Comparison of ENCODE assay signal across 7 mouse cellular contexts in genomic region chr15:62098791-62099660, GRCm38 (mm10).
DNase-seq lines count a peak whose midpoint lies in the region; ATAC-seq lines count a peak whose summit lies in the region.

No protein-coding gene starts in this region.

- no peaks in the 10 kb centered on the region for H3K9me3 ChIP-seq in lung, embryonic 15.5 days
- H3K9me3 ChIP-seq in hindbrain, embryonic 16.5 days (ENCODE audit: control insufficient read depth, low read length): no peaks in the 10 kb centered on the region
- no peaks in the 10 kb centered on the region for H3K9me3 ChIP-seq in forebrain, embryonic 14.5 days (replicated peaks; ENCODE audit: control insufficient read depth, low read length)

- no peaks in the 10 kb centered on the region for H3K27me3 ChIP-seq in lung, embryonic 15.5 days
- no peaks in the 10 kb centered on the region; the same call in 1 of the 2 replicates for H3K27me3 ChIP-seq in hindbrain, embryonic 16.5 days (replicated peaks; ENCODE audit: control insufficient read depth, insufficient read depth, low read length)
- H3K27me3 ChIP-seq in forebrain, embryonic 14.5 days (replicated peaks; ENCODE audit: control insufficient read depth, insufficient read depth, low read length): no peaks in the 10 kb centered on the region

- peak; percentile 63; the same call in 1 of the 2 replicates for ATAC-seq in lung, embryonic 15.5 days (ENCODE audit: borderline replicate concordance, extremely low read depth, low FRiP score, low TSS enrichment)
- ATAC-seq in hindbrain, embryonic 16.5 days: no peak
- ATAC-seq in granulocyte monocyte progenitor cell, adult 5-6 weeks (replicated peaks; ENCODE audit: poor library complexity, severe bottlenecking): no peak
- ATAC-seq in forebrain, embryonic 14.5 days: no peak

- no peak overlapping the region for H3K4me2 ChIP-seq in lung, embryonic 15.5 days
- no peak overlapping the region for H3K4me2 ChIP-seq in hindbrain, embryonic 16.5 days (ENCODE audit: low read length)
- H3K4me2 ChIP-seq in forebrain, embryonic 14.5 days (ENCODE audit: low read length): no peak overlapping the region

- 26% methylated on average over 16 of the region's 16 CpGs for WGBS in lung, embryonic 15.5 days
- 57% methylated on average over 16 of the region's 16 CpGs for WGBS in hindbrain, embryonic 16.5 days
- 53% methylated on average over 16 of the region's 16 CpGs for WGBS in forebrain, embryonic 14.5 days

- H3K36me3 ChIP-seq in lung, embryonic 15.5 days: no peaks in the 10 kb centered on the region
- H3K36me3 ChIP-seq in hindbrain, embryonic 16.5 days (ENCODE audit: control insufficient read depth, insufficient read depth, low read length): no peaks in the 10 kb centered on the region
- H3K36me3 ChIP-seq in forebrain, embryonic 14.5 days (ENCODE audit: control insufficient read depth, insufficient read depth, low read length): no peaks in the 10 kb centered on the region

- peak overlapping the region; percentile 69 for H3K27ac ChIP-seq in lung, embryonic 15.5 days
- no peak overlapping the region for H3K27ac ChIP-seq in hindbrain, embryonic 16.5 days (ENCODE audit: low read depth, low read length)
- no peak overlapping the region for H3K27ac ChIP-seq in forebrain, embryonic 14.5 days (ENCODE audit: low read depth, low read length)

- no peak overlapping the region for H3K4me3 ChIP-seq in lung, embryonic 15.5 days
- no peak overlapping the region for H3K4me3 ChIP-seq in hindbrain, embryonic 16.5 days (ENCODE audit: low read length)
- H3K4me3 ChIP-seq in forebrain, embryonic 14.5 days (ENCODE audit: low read depth, low read length): no peak overlapping the region

- peaks cover 17% of the 10 kb centered on the region for H3K4me1 ChIP-seq in lung, embryonic 15.5 days
- H3K4me1 ChIP-seq in hindbrain, embryonic 16.5 days (ENCODE audit: control insufficient read depth, insufficient read depth, low read depth, low read length): no peaks in the 10 kb centered on the region
- no peaks in the 10 kb centered on the region for H3K4me1 ChIP-seq in forebrain, embryonic 14.5 days (ENCODE audit: control insufficient read depth, insufficient read depth, low read length)

- no peak overlapping the region for H3K9ac ChIP-seq in lung, embryonic 15.5 days
- H3K9ac ChIP-seq in hindbrain, embryonic 16.5 days (ENCODE audit: low read depth, low read length): no peak overlapping the region
- no peak overlapping the region for H3K9ac ChIP-seq in forebrain, embryonic 14.5 days (ENCODE audit: low read length)

- DNase-seq in ES-CJ7 (ENCODE audit: low read depth, low spot score) (peak; percentile 78), ZHBTc4 (ENCODE audit: low read depth, low spot score) (peak; percentile 74)
- DNase-seq in heart, postnatal 4 days: peak; percentile 66
- no peak for DNase-seq in forebrain, embryonic 14.5 days (ENCODE audit: low spot score)
